Mouse (Mus musculus): ENCODE results near the gene Ppa2.

DNA sequence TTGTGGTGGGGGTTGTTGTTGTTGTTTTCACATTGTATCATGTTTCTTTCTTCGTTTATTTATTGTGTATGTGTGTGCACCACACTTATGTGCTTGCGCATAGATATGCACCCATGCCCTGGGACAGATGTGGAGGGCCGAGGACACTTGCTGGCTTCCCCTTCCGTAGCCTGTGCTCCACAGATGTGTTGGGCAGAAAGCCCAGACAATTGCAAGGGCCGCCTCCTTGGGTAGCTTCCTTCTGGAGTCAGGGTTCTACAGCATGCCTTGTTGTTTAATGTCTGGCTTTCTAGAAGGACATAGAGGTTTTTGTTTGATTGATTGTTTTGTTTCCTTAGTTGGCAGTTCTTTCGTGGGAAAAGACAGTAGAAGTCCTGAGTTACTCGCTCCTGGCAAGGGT, 37.6 kb downstream of the Ppa2 start:
- TF ChIP-seq HCFC1 (IDR thresholded peaks at IDR 0.05; ENCODE audit: borderline replicate concordance, insufficient read depth, low read length) (no peak), ZC3H11A (IDR thresholded peaks at IDR 0.05; ENCODE audit: borderline replicate concordance, low read depth, low read length) (no peak), ZNF384 (IDR thresholded peaks at IDR 0.05; ENCODE audit: low read depth, low read length) (no peak), CHD2 (IDR thresholded peaks at IDR 0.05; ENCODE audit: low read depth, low read length) (no peak)

Measured in ES-E14 (cell line).